Mouse (Mus musculus): ENCODE results near the gene Bricd5. TPM values are rescaled to one million over a fixed set of nuclear protein-coding genes. Genes with fewer than 3 reads are reported as not detected.

Bricd5 gene
- total RNA-seq, 2 experiments from 2014 or later, result 0.50 to 0.93 TPM

GRCm38 (mm10) chr17:24461580-24461979 lies 12.1 kb upstream of the Bricd5 start:
- no peak for DNase-seq (ENCODE audit: low spot score in 2 of 2)

GRCm38 (mm10) chr17:24462932-24463331 lies 10.8 kb upstream of the Bricd5 start:
- DNase-seq (ENCODE audit: low spot score in 2 of 2), result no peak

DNA sequence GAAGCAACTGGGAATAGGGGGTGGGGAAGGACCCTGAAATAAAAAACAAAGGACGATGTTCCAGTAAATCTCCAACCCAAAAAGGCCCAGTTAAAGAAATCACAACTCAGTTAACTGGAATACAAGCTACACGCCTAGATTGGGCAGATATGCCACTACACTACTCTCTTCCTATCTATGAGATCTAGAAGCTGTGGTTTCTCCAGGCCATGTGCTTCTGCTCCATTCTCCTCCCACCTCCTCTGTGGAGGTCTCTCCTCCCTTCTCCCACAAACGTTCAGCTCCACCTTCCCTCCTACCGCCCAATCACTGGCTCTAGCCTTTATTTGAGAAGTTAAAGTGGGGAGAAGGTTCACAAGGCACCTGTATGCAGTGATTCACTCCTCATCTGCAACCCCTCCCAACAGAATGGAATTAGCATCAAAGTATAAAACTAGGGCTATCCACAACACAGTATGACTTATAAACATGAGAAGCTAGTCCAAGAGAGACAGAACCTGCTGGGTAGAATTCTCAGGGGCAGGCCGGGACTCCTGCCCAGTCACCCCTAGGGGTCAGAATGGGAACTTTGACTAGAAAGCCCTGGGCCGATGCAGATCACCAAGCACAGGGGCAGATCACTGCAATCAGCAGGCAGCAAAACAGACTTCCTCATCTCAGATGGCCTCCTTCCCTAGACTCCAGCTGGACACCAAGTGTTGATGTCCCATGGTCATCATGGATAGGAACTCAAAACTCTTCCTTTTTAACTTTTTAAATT lies 10.1 kb upstream of the Bricd5 start:
- no peak for DNase-seq (ENCODE audit: low spot score in 2 of 2)

- no peak for DNase-seq (ENCODE audit: low spot score in 2 of 2)
Measured at GRCm38 (mm10) chr17:24468636-24469246, 4.9 kb upstream of the Bricd5 start.

DNA sequence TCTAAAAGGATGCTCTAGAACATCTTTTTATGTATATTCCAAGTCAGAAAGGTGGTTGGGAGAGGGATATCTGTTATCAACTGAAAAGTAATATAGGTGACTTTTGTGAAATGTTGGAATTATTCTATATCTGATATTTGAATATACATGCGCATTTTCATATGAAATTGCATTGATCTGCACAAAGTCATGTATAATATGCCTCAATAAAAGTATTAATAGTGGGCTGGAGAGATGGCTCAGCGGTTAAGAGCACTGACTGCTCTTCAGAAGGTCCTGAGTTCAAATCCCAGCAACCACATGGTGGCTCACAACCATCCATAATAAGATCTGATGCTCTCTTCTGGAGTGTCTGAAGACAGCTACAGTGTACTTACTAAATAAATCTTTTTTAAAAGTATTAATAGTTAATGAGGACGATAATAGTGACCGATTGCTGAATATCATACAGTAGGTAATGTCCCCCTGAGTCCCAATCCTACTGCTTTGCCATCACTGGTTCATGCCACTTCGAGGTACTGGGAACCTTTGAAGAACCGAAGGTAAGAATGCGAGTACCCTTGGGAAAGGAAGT lies 4.3 kb upstream of the Bricd5 start:
- DNase-seq (ENCODE audit: low spot score in 2 of 2), result no peak

DNA sequence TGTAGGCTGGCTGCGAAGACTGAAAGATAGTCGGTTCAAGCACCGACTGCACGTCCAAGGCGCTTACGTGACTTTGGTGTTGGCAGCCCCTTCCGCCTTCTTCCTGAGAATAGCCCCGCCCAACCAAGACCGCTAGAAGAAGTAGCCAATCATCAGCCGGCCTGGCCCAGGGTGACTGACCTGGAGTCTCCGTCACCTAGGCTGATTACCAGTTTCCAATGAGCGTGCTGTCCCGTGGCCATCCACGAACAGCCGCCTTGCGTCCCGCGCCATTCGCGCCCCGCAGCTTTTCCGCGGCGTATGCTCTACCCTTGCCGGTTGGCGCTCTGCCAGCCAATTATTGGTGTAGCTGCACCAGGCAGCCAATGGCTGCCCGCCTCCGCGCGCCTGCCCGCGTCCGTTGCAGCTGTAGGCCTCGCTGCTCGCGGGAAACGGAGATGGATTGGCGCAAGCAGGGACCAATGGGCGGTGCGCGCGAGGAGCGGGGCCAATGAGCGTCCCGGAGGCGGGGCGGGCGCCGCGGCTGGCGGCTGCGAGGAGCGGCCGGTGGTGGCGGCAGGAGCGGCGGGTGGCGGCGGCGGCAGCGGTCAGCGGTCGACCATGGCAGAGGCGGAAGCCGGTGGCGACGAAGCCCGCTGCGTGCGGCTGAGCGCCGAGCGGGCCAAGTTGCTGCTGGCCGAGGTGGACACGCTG lies 3.6 kb upstream of the Bricd5 start, which contains the start of the genes E4f1 and Pgp:
E4f1 (minus strand) TSS at position 404 of the 693 bp plus-strand sequence.
Pgp (plus strand) TSS at position 483 of the 693 bp plus-strand sequence.
- DNase-seq (ENCODE audit: low spot score in 2 of 2), result peak; percentile 98 to 99

- no peak for DNase-seq (ENCODE audit: low spot score in 2 of 2)
Measured at GRCm38 (mm10) chr17:24470701-24471527, 2.8 kb upstream of the Bricd5 start.

- no peak for DNase-seq (ENCODE audit: low spot score in 2 of 2)
Measured at GRCm38 (mm10) chr17:24472512-24472911, 1.2 kb upstream of the Bricd5 start.

DNA sequence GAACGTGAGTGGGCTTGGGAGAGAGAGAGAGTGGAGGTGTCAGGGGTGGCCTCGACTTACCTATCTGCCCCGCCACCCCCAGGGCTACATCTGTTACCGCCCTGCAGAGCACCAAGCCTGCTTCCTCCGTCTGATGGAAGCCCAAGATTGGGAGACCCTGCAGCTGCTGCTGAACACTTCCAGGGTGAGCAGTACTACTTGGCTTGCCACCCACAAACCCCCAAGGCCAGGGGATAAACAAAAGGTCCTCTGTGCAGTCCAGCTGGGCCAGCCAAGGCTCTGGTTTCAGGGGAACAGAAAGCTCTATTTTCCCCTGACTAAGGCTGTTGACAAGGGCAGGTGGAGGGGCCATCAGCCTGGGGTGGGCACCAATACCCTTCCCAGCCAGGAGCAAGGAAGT lies 873 bp downstream of the Bricd5 start:
- DNase-seq (ENCODE audit: low spot score in 2 of 2), result no peak

DNA sequence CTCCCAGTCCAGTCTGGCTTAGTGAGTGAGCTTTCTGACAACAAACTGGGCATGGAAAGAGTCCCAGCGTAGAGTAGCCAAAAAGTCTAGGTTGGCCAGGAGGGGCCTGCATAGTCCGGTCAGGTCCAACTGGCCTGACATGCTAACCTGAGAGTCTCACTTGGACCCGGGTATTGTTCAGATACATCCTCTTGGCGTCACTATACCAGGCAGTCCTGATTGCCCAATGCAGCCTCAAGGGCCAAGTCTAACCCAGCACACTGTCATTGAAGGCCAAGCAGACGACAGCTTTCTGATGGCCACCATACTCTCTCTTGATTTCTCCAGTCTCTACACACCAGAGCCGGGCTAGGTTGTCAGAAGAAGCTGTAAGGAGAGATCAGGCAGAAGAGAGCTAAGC lies 1.9 kb downstream of the Bricd5 start:
- DNase-seq (ENCODE audit: low spot score in 2 of 2), result no peak

- no peak for DNase-seq (ENCODE audit: low spot score in 2 of 2)
Measured at GRCm38 (mm10) chr17:24476022-24476776, 2.5 kb downstream of the Bricd5 start.

- no peak for DNase-seq (ENCODE audit: low spot score in 2 of 2)
Measured at GRCm38 (mm10) chr17:24477053-24477984, 3.6 kb downstream of the Bricd5 start.

GRCm38 (mm10) chr17:24477985-24478600 lies 4.4 kb downstream of the Bricd5 start:
- DNase-seq (ENCODE audit: low spot score in 2 of 2), result no peak

- peak; percentile 94 to 95 for DNase-seq (ENCODE audit: low spot score in 2 of 2)
Measured at GRCm38 (mm10) chr17:24478663-24479380, 5.1 kb downstream of the Bricd5 start, which contains the start of gene Mlst8. Mlst8 (minus strand) TSS chr17:24479078.

GRCm38 (mm10) chr17:24479431-24479830 lies 5.7 kb downstream of the Bricd5 start:
- DNase-seq (ENCODE audit: low spot score in 2 of 2), result no peak

DNA sequence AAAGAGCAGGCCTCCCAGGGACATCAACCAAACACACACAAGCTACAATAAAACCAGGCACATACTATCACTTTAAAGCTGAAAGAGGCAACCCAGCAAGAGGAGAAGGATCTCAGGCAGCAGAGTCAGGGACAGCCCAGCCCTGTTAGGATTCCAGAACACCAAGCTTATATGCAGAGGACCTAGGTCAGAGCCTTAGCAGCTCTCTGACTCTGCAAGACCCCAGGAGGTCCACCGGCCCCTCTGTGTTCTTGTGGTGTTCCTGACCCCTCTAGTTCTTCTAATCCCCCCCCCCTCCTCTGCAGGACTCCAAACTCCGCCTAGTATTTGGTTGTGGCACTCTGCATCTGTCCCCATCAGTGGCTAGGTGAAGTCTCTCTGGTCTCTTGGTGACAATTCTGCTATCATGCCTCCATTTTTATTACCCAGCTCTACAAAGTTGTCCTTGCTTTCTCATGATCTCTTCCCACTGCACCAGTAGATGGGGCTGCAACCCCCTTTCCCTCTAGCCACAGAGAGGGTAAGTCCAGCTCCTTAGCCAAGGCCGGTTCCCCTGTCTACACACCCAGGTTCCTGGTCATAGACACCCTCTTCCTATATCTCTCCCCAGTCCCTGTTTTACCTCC lies 6.6 kb downstream of the Bricd5 start:
- no peak for DNase-seq (ENCODE audit: low spot score in 2 of 2)
